In genomic region chr4:137233632-137234031, GRCm38 (mm10) we compare ENCODE assay signal across 17 mouse cellular contexts. TPM values are rescaled to one million over a fixed set of nuclear protein-coding genes. Genes with fewer than 3 reads are reported as not detected.
"Had no signal": no experiment of that assay in that cellular context is flagged by ENCODE, and none has a peak within 500 bp of the region (broad histone marks: within the 10 kb centered on the region; RNA-seq: fewer than 3 reads in every experiment).

No protein-coding gene starts in this region.

- H3K27me3 ChIP-seq: midbrain, embryonic 15.5 days; neural tube, embryonic 12.5 days; stomach, embryonic 15.5 days had no signal

- H3K4me2 ChIP-seq: lung, embryonic 14.5 days; midbrain, embryonic 11.5 days; midbrain, embryonic 15.5 days; neural tube, embryonic 12.5 days; stomach, embryonic 15.5 days had no signal

- DNase-seq: lung, adult 18-20 months; lung, embryonic 14.5 days; lung, postnatal 10 days; lung, postnatal 4 days; right cerebral cortex, postnatal 14 days; thymus, adult 2 months; thymus, postnatal 25 days; thymus, postnatal 4 days had no signal

- H3K9me3 ChIP-seq: midbrain, embryonic 15.5 days; neural tube, embryonic 12.5 days; stomach, embryonic 15.5 days had no signal

- H3K4me3 ChIP-seq: midbrain, embryonic 15.5 days; neural tube, embryonic 12.5 days; stomach, embryonic 15.5 days had no signal

- ATAC-seq: midbrain, embryonic 15.5 days had no signal

- H3K9ac ChIP-seq: liver, embryonic 14.5 days; lung, embryonic 14.5 days; midbrain, embryonic 15.5 days; neural tube, embryonic 12.5 days; stomach, embryonic 15.5 days had no signal

- H3K27ac ChIP-seq: liver, embryonic 14.5 days; midbrain, embryonic 15.5 days; neural tube, embryonic 12.5 days; stomach, embryonic 15.5 days; stomach, postnatal 0 days had no signal

- H3K4me1 ChIP-seq: midbrain, embryonic 15.5 days; neural tube, embryonic 12.5 days had no signal

- H3K36me3 ChIP-seq: midbrain, embryonic 15.5 days; neural tube, embryonic 12.5 days; stomach, embryonic 15.5 days had no signal

RNA-seq across cellular contexts. Expression of gene Wnt4, which starts 43.7 kb away (rescaled TPM):
- total RNA-seq: megakaryocyte, adult 5-6 weeks; megakaryocyte-erythroid progenitor cell, adult 5-6 weeks; neutrophil, adult 5-6 weeks had no signal
